Mouse (Mus musculus) midbrain, embryonic 11.5 days (tissue): ENCODE results near the gene Ccdc85b. TPM values are rescaled to one million over a fixed set of nuclear protein-coding genes. Genes with fewer than 3 reads are reported as not detected.

Source experiments
- ATAC-seq: fragments of 200-750 bp; cut with Nextera tagmentation; 2 replicates; pipeline ENCODE4 v1.8.0; 2017; ENCODE audit warnings: moderate TSS enrichment, moderate library complexity; ENCODE audit not compliant: low FRiP score
- DNase-seq: peaks from one replicate; pipeline ENCODE4 v3.0.0; 2015; ENCODE audit warnings: low spot score; ENCODE audit errors: missing footprints
- H3K27ac ChIP-seq: fragments of 300-500 bp; sonication (generic); 2 replicates; pipeline ENCODE4 v1.5.1; 2014; ENCODE audit warnings: low read depth, low read length
- H3K27me3 ChIP-seq: fragments of 300-500 bp; sonication (generic); 2 replicates; pipeline ENCODE4 v1.6.1; 2014; ENCODE audit warnings: mild to moderate bottlenecking, low read length, moderate library complexity, mixed read lengths; ENCODE audit not compliant: control insufficient read depth, insufficient read depth
- H3K36me3 ChIP-seq: fragments of 300-500 bp; sonication (generic); 2 replicates; pipeline ENCODE4 v1.6.1; 2014; ENCODE audit warnings: mild to moderate bottlenecking, low read length, moderate library complexity, mixed read lengths; ENCODE audit not compliant: control insufficient read depth, insufficient read depth
- H3K4me1 ChIP-seq: fragments of 300-500 bp; sonication (generic); 2 replicates; pipeline ENCODE4 v1.6.1; 2014; ENCODE audit warnings: low read length; ENCODE audit not compliant: control insufficient read depth, insufficient read depth
- H3K4me2 ChIP-seq: fragments of 300-500 bp; sonication (generic); 2 replicates; pipeline ENCODE4 v1.6.1; 2014; ENCODE audit warnings: mild to moderate bottlenecking, moderate library complexity
- H3K4me3 ChIP-seq: fragments of 300-500 bp; sonication (generic); 2 replicates; pipeline ENCODE4 v1.5.1; 2014; ENCODE audit warnings: low read depth, low read length
- H3K9ac ChIP-seq: fragments of 300-500 bp; sonication (generic); 2 replicates; pipeline ENCODE4 v1.6.1; 2014; ENCODE audit warnings: low read length
- H3K9me3 ChIP-seq: fragments of 300-500 bp; sonication (generic); 2 replicates; pipeline ENCODE4 v1.6.1; 2016; ENCODE audit warnings: low read length; ENCODE audit not compliant: control insufficient read depth
- WGBS: fragments of 180-500 bp; shearing (Covaris S2); extraction: QIAGEN DNeasy Blood & Tissue Kit; methylation state at CpG from one replicate; pipeline ENCODE4 v1.1.7; 2014; 5-methylcytosine and 5-hydroxymethylcytosine counted together
- polyA plus RNA-seq: library from polyadenylated mRNA; unstranded; fragments of >200 nt; fragmentation: Nextera tagmentation; extraction: Ambion mirVana; gene quantifications from 2 replicates; pipeline ENCODE4 v1.2.1, GENCODE M21; 2014

The Ccdc85b gene
- polyA plus RNA-seq, 1 experiment from 2014 or later = 7.8 TPM

- Histone ChIP-seq H3K4me3 (no peak overlapping the region), H3K4me1 (peaks cover 24% of the 10 kb centered on the region), H3K27me3 (peaks cover 4% of the 10 kb centered on the region; the same call in 1 of the 2 replicates), H3K4me2 (peak overlapping the region; percentile 100; the same call in 1 of the 2 replicates), H3K27ac (no peak overlapping the region), H3K9me3 (no peaks in the 10 kb centered on the region), H3K9ac (no peak overlapping the region), H3K36me3 (no peaks in the 10 kb centered on the region)
- DNase-seq = no peak
- ATAC-seq = no peak
- 76% methylated on average over 12 of the region's 12 CpGs for WGBS
Measured at GRCm38 (mm10) chr19:5455037-5455436, 2.7 kb downstream of the Ccdc85b start.

GRCm38 (mm10) chr19:5451766-5452165, 5.9 kb downstream of the Ccdc85b start:
- ATAC-seq (no peak), DNase-seq (no peak)
- Histone ChIP-seq H3K27ac (no peak overlapping the region), H3K4me2 (no peak overlapping the region), H3K9ac (no peak overlapping the region), H3K27me3 (peaks cover 35% of the 10 kb centered on the region), H3K4me1 (peaks cover 29% of the 10 kb centered on the region), H3K4me3 (no peak overlapping the region), H3K36me3 (no peaks in the 10 kb centered on the region), H3K9me3 (no peaks in the 10 kb centered on the region)
- WGBS = 80% methylated on average over 6 of the region's 6 CpGs

- Histone ChIP-seq H3K4me1 (peaks cover 12% of the 10 kb centered on the region), H3K4me2 (no peak overlapping the region), H3K36me3 (no peaks in the 10 kb centered on the region), H3K9me3 (no peaks in the 10 kb centered on the region), H3K27me3 (peaks cover 44% of the 10 kb centered on the region), H3K4me3 (no peak overlapping the region), H3K27ac (no peak overlapping the region), H3K9ac (no peak overlapping the region)
- DNase-seq = no peak
- WGBS = 84% methylated on average over 3 of the region's 3 CpGs
- no peak for ATAC-seq
Measured at GRCm38 (mm10) chr19:5449673-5450072, 8.0 kb downstream of the Ccdc85b start.

GRCm38 (mm10) chr19:5448354-5449150, 9.1 kb downstream of the Ccdc85b start:
- ATAC-seq = no peak

GRCm38 (mm10) chr19:5447515-5448353, 10.0 kb downstream of the Ccdc85b start, which contains the start of gene Fosl1:
Fosl1 (plus strand) TSS chr19:5447547.
- Histone ChIP-seq H3K27ac (no peak within 1 kb of the TSS), H3K9me3 (no peaks in the 10 kb centered on the region), H3K4me1 (peaks cover 12% of the 10 kb centered on the region), H3K9ac (peak within 1 kb of the TSS; percentile 48), H3K4me2 (peak within 1 kb of the TSS; percentile 91), H3K36me3 (no peaks in the 10 kb centered on the region), H3K4me3 (peak within 1 kb of the TSS; percentile 50), H3K27me3 (peaks cover 44% of the 10 kb centered on the region)
- ATAC-seq (peak; percentile 58), DNase-seq (peak; percentile 94)
- under 1% methylated on average over 67 of the region's 70 CpGs for WGBS

More at GRCm38 (mm10) chr19:5448354-5449150, 9.1 kb downstream of the Ccdc85b start:
- Histone ChIP-seq H3K27me3 (peaks cover 44% of the 10 kb centered on the region), H3K4me3 (peak overlapping the region; percentile 50), H3K4me1 (peaks cover 12% of the 10 kb centered on the region), H3K9ac (no peak overlapping the region), H3K4me2 (peak overlapping the region; percentile 91; the same call in 1 of the 2 replicates), H3K36me3 (no peaks in the 10 kb centered on the region), H3K9me3 (no peaks in the 10 kb centered on the region), H3K27ac (no peak overlapping the region)
- peak; percentile 93 for DNase-seq
- 9% methylated on average over 36 of the region's 36 CpGs for WGBS

GRCm38 (mm10) chr19:5445747-5446146, 11.9 kb downstream of the Ccdc85b start:
- Histone ChIP-seq H3K4me3 (no peak overlapping the region), H3K4me2 (no peak overlapping the region), H3K9ac (no peak overlapping the region), H3K4me1 (peaks cover 12% of the 10 kb centered on the region), H3K9me3 (no peaks in the 10 kb centered on the region), H3K27ac (no peak overlapping the region), H3K36me3 (no peaks in the 10 kb centered on the region), H3K27me3 (peaks cover 44% of the 10 kb centered on the region)
- no peak for DNase-seq
- 87% methylated on average over 5 of the region's 5 CpGs for WGBS
- no peak for ATAC-seq

GRCm38 (mm10) chr19:5444954-5445353, 12.7 kb downstream of the Ccdc85b start:
- Histone ChIP-seq H3K27me3 (peaks cover 41% of the 10 kb centered on the region), H3K9ac (no peak overlapping the region), H3K4me2 (no peak overlapping the region), H3K9me3 (peaks cover 4% of the 10 kb centered on the region; the same call in 1 of the 2 replicates), H3K36me3 (no peaks in the 10 kb centered on the region), H3K4me3 (no peak overlapping the region), H3K27ac (no peak overlapping the region), H3K4me1 (peaks cover 12% of the 10 kb centered on the region)
- no peak for ATAC-seq
- WGBS = 50% methylated on average over 7 of the region's 7 CpGs
- DNase-seq = no peak

- DNase-seq (no peak), ATAC-seq (no peak)
- H3K27me3 ChIP-seq = peaks cover 36% of the 10 kb centered on the region
- no peak overlapping the region for H3K4me2 ChIP-seq
- no peak overlapping the region for H3K4me3 ChIP-seq
- H3K9me3 ChIP-seq = peaks cover 4% of the 10 kb centered on the region; the same call in 1 of the 2 replicates
- 69% methylated on average over 9 of the region's 9 CpGs for WGBS
- H3K36me3 ChIP-seq = no peaks in the 10 kb centered on the region
- peaks cover 12% of the 10 kb centered on the region for H3K4me1 ChIP-seq
- H3K27ac ChIP-seq = no peak overlapping the region
- H3K9ac ChIP-seq = no peak overlapping the region
Measured at GRCm38 (mm10) chr19:5444371-5444908, 13.3 kb downstream of the Ccdc85b start.
